Mouse (Mus musculus): ENCODE data around the gene Trim14.
"Not testable (repeated sequence)": the region's sequence is repeated elsewhere in the genome, so short reads cannot be mapped to it uniquely, and the experiment has no call there.

Trim14 gene

DNA sequence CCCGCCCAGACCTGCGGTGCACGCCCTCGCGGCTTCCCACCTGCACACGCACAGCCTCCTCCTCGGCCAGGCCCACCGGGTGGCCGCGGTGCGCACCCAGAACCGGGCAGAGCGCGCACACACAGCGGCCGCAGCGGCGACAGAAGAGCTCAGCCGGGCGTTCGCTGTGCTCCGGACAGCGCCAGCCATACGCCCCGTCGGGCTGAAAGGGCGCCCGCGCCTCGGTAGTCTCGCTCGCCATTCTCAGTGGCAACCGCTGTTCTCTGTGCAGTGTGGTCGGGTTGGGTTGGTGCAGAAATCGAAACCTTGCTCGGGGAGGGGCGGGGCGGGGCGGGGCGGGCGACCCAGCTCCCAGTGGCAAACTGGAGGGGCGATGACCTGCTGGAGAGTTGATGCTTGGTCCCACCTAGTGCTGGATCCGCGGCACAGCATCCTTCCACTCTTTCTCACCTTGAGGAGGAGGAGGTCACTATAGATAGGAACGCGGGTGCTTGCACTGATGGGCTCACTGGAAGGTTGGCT, at the start of gene Trim14:
TSS of gene Trim14 (minus strand) at position 302 of the 522 bp plus-strand sequence.
- in situ Hi-C loops (cut with MboI; ENCODE audit: low sequenced_read_pairs): no loop called here

DNA sequence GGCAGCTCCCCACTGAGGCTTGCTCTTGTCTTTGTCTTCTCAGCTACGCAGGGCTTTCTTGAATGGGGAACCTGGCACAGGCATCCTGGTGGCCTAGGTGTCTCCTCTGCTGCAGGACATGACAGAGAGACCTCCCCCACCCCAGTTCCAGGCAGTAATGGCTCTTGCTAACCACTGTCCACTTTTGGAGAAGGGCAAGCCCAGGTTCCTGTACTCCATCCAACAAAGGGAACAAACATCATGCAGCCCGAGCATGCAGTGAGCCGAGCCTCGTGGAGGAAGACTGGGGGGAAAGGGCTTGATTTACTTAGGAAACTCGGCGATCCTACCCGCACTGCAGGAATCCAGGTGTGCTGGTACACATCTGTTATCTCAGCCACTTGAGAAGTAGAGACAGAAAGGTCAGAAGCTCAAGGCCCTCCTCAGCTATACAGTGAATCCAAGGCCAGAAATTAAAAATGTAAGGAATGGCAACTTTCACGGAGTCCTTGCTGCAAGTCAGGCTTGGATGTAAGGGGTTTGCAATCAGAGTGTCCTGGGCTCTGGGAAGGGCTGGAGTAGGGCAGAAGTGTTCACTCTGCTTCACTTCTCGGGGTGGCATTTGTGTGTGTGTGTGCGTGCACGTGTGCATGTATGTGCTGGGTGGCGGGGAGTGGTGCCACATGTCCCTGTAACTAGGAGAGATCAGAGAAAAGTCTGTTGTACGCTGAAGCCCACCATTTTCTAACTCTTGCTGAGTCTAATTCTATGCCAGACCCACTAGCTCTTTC, 49.3 kb upstream of the Trim14 start:
- in situ Hi-C loops (cut with MboI; ENCODE audit: low sequenced_read_pairs): no loop called here

DNA sequence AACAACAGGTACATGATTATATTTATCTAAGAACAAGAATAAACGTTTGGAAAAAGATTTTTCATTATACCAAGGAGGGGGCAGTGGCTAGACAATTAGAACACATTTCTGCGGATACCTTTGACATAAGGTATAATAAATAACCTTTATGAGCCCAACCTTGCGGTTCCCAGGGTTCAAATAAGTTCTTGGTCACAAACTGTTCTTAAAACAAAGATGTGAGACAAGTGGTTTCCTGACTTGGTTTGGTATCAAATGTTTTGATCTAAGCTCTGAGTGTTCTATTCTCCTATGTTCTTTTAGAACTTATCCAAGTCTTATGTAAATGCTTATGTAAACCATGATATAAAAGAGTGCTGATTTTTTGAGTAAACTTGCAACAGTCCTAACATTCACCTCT, 48.6 kb upstream of the Trim14 start:
- in situ Hi-C loops (cut with MboI; ENCODE audit: low sequenced_read_pairs): not testable (repeated sequence)

DNA sequence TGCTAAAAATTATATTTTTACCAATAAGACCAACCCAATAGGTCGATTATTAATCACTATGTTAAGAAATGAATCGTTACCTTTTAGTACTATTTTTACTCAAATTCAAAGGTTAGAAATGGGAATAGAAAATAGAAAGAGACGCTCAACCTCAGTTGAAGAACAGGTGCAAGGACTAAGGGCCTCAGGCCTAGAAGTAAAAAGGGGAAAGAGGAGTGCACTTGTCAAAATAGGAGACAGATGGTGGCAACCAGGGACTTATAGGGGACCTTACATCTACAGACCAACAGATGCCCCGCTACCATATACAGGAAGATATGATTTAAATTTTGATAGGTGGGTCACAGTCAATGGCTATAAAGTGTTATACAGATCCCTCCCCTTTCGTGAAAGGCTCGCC, 48.1 kb upstream of the Trim14 start:
- in situ Hi-C loops (cut with MboI; ENCODE audit: low sequenced_read_pairs): not testable (repeated sequence)

DNA sequence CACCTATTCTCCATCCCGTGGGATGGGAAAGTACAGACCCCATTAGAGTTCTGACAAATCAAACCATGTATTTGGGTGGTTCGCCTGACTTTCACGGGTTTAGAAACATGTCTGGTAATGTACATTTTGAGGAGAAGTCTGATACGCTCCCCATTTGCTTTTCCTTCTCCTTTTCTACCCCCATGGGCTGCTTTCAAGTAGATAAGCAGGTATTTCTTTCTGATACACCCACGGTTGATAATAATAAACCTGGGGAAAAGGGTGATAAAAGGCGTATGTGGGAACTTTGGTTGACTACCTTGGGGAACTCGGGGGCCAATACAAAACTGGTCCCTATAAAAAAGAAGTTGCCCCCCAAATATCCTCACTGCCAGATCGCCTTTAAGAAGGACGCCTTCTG, 46.1 kb upstream of the Trim14 start:
- in situ Hi-C loops (cut with MboI; ENCODE audit: low sequenced_read_pairs): not testable (repeated sequence)

DNA sequence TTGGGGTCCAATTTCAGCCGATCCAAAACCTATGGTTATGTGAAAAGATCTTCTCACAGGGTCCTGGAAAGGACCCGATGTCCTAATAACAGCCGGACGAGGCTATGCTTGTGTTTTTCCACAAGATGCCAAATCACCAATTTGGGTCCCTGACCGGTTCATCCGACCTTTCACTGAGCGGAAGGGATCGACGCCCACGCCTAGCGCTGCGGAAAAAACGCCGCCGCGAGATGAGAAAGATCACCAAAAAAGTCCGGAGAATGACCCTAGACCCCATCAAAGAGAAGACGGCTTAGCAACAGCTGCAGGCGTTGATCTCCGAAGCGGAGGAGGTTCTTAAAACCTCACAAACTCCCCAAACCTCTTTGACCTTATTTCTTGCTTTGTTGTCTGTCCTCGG, 45.6 kb upstream of the Trim14 start:
- in situ Hi-C loops (cut with MboI; ENCODE audit: low sequenced_read_pairs): not testable (repeated sequence)

DNA sequence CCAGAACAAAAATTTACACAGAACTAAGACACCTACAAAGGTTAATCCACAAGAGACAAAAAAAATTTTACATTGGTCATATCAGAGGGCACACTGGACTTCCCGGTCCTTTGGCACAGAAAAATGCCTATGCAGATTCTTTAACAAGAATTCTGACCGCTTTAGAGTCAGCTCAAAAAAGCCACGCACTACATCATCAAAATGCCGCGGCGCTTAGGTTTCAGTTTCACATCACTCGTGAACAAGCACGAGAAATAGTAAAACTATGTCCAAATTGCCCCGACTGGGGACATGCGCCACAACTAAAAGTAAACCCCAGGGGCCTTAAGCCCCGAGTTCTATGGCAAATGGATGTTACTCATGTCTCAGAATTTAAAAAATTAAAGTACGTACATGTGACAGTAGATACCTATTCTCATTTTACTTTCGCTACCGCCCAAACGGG, 44.9 kb upstream of the Trim14 start:
- in situ Hi-C loops (cut with MboI; ENCODE audit: low sequenced_read_pairs): not testable (repeated sequence)

- in situ Hi-C loops (cut with MboI; ENCODE audit: low sequenced_read_pairs): not testable (repeated sequence)
Measured at GRCm38 (mm10) chr4:46578796-46579346, 42.9 kb upstream of the Trim14 start.

DNA sequence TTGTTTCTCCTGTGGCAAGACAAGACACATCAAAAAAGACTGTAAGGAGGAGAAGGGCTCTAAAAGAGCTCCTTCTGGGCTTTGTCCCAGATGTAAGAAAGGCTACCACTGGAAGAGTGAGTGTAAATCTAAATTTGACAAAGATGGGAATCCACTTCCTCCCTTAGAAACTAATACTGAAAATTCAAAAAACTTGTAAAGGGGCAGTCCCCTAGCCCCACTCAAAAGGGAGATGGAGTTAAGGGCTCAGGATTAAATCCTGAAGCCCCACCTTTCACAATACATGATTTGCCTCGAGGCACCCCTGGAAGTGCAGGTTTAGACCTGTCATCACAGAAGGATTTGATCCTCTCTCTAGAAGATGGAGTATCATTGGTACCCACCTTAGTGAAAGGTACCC, 42.3 kb upstream of the Trim14 start:
- in situ Hi-C loops (cut with MboI; ENCODE audit: low sequenced_read_pairs): no loop called here

DNA sequence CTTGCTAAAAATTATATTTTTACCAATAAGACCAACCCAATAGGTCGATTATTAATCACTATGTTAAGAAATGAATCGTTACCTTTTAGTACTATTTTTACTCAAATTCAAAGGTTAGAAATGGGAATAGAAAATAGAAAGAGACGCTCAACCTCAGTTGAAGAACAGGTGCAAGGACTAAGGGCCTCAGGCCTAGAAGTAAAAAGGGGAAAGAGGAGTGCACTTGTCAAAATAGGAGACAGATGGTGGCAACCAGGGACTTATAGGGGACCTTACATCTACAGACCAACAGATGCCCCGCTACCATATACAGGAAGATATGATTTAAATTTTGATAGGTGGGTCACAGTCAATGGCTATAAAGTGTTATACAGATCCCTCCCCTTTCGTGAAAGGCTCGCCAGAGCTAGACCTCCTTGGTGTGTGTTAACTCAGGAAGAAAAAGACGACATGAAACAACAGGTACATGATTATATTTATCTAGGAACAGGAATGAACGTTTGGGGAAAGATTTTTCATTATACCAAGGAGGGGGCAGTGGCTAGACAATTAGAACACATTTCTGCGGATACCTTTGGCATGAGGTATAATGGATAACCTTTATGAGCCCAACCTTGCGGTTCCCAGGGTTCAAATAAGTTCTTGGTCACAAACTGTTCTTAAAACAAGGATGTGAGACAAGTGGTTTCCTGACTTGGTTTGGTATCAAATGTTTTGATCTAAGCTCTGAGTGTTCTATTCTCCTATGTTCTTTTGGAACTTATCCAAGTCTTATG, 39.8 kb upstream of the Trim14 start:
- in situ Hi-C loops (cut with MboI; ENCODE audit: low sequenced_read_pairs): not testable (repeated sequence)

GRCm38 (mm10) chr4:46574841-46575240, 38.9 kb upstream of the Trim14 start:
- in situ Hi-C loops (cut with MboI; ENCODE audit: low sequenced_read_pairs): no loop called here

- in situ Hi-C loops (cut with MboI; ENCODE audit: low sequenced_read_pairs): no loop called here
Measured at GRCm38 (mm10) chr4:46574024-46574753, 38.2 kb upstream of the Trim14 start.

DNA sequence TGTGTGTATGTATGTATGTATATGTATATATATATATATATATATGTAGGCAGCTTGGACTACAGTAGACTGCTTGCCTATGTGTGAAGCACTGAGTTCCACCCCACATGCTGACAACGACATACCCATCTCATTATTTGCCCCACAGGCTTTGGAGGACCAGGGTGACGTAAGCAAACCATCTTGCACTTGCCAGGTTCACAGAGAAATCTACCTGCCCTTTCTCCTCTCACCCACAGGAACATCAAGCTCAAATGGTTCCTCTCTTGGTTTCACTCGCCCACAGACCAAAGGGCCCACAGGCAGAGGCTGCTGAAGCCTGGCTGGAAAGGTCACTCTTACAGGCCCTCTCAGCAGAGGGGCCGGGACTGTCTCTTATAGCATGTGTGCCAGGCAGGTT, 36.7 kb upstream of the Trim14 start:
- in situ Hi-C loops (cut with MboI; ENCODE audit: low sequenced_read_pairs): no loop called here

DNA sequence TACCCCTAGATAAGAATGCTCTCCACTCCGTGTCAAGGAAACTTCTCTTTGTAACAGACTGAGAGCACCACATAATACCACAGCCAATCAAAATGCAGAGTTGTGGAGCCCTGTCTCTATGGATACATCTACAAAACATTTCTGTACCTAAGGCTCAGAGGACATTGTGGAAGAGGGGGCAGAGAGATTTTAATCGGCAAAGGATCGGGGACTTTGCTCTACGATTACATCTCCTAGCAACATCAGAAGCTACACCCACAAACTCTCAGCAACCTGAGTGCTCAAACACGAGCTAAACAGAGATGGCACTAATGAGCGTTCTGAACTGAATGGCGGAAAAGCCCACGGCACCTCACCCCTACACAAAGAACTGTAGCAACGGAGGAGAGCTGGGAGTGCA, 35.8 kb upstream of the Trim14 start:
- in situ Hi-C loops (cut with MboI; ENCODE audit: low sequenced_read_pairs): no loop called here

DNA sequence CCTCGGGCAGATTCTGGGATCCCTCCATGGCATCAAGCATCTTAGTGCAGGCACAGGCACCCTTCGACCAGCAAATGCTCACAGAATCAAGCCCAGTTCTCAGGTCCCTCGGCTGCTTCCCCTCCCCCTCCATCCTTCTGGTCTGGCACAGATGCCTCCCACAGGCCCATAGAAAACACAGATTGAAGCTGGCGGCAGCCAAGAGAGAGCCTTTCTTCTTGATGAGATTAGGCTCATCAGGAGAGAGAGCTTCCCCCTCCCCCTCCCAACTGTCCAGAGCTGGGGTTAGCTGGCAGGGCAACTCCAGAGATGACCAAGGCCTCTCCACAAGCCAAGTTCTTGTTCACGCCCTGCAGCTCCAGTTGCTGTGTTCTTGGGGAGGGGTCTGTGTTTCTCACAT, 33.7 kb upstream of the Trim14 start:
- in situ Hi-C loops (cut with MboI; ENCODE audit: low sequenced_read_pairs): no loop called here

DNA sequence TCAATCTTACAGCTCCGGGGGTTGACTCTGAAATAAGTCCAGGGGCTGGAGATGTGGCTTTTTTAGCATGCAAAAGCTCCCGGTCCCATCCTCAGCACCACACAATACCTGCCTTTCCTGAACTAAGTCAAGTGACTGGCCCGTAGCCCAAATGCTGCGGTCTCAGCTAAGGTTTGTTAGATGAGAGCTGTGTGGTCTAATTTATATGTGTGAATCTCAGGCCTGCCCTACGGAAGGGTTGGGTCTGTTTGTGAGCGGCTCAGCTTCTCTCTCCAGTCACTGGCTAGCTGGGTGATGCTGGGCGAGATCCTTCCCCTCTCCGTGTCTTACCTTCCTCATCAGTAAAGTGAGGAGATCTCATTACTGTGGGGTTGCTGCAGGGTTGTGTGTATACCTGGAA, 32.2 kb upstream of the Trim14 start:
- in situ Hi-C loops (cut with MboI; ENCODE audit: low sequenced_read_pairs): no loop called here

DNA sequence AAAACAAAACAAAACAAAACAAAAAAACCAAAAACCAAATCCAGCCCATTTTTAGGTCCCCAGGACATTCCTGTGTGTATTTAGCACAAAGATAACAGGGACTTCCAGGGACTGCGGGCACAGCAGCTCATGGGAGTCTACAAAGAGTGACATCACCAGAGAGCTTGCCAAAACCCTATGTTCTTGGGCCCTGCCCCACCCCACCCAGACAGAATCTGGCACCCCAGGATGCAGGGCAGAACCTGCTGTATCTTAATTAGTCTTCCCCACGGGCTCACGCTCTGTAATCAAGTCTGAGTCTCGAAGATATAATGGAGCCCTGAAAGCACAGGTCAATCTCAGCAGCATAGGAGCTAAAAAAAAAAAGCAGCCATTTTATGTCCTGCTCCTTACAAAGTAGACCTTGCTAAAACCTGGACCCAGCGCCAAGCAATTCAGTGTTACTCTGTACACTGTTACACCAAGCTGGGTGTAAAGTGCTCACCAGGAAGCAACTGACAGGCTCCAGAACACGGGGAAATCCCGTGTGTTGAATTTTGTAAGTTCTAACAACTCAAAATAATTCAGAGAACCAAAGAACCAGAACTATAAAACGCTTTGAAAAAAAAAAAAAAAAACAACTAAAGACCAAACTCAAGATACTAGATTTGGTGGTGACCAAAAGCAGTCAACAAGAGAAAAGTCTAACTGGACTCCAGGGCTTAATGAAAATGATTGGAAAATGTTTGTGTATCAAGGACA, 31.2 kb upstream of the Trim14 start:
- in situ Hi-C loops (cut with MboI; ENCODE audit: low sequenced_read_pairs): no loop called here

GRCm38 (mm10) chr4:46565393-46565955, 29.5 kb upstream of the Trim14 start:
- in situ Hi-C loops (cut with MboI; ENCODE audit: low sequenced_read_pairs): no loop called here

GRCm38 (mm10) chr4:46564247-46564646, 28.3 kb upstream of the Trim14 start:
- in situ Hi-C loops (cut with MboI; ENCODE audit: low sequenced_read_pairs): no loop called here

- in situ Hi-C loops (cut with MboI; ENCODE audit: low sequenced_read_pairs): no loop called here
Measured at GRCm38 (mm10) chr4:46563847-46564246, 27.9 kb upstream of the Trim14 start.

Data from CH12F3 (cell line).